Mouse (Mus musculus): ENCODE results near the gene Mgat4c.

- TF ChIP-seq CTCF (IDR thresholded peaks at IDR 0.05; ENCODE audit: low read depth) (no peak), EP300 (optimal IDR thresholded peaks at IDR 0.05) (no peak)
Observed at GRCm38 (mm10) chr10:102374061-102374460, 692.8 kb downstream of the Mgat4c start.

All from stomach, postnatal 0 days (tissue).